Mouse (Mus musculus) testis, adult 2 months (tissue): ENCODE results near the gene Pakap.
"Not testable (repeated sequence)": the region's sequence is repeated elsewhere in the genome, so short reads cannot be mapped to it uniquely, and the experiment has no call there.

ENCODE experiments used
- CTCF ChIP-seq: fragments of 200-500 bp; IDR thresholded peaks from 2 replicates; pipeline ENCODE4 v1.5.1; 2012; ENCODE audit warnings: low read depth, mild to moderate bottlenecking, inconsistent platforms, low read length, moderate library complexity; ENCODE audit not compliant: control insufficient read depth, insufficient read depth, insufficient replicate concordance
- POLR2A ChIP-seq: fragments of 200-500 bp; IDR thresholded peaks from 2 replicates; pipeline ENCODE4 v1.6.1; 2012; ENCODE audit warnings: low read depth, mild to moderate bottlenecking, inconsistent platforms, low read length, moderate library complexity; ENCODE audit not compliant: control insufficient read depth

- not testable (repeated sequence) for TF ChIP-seq POLR2A, CTCF
These were observed 321.0 kb downstream of the Pakap start for GRCm38 (mm10) chr4:57888978-57889377.
